Mouse (Mus musculus): ENCODE measurements around the gene Tcf20.

Gene Tcf20

DNA sequence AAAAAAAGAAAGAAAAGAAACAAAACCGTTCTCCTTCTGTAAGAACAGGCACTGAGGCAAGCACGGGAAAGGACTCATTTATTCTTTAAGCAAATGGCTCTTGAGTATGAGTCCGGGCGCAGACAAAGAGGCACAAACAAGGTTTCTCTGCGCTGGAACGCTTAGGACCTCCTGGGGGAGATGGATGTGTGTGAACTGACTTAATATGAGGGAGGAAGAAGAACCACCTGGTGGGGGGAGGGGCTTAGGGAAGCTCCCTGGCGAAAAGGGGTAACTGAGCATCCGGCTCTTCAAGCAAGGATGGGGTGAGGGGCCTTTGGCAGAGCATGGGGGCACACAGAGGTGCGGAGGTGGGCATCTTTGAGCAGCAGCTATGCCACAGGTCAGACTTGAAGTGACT, 5.2 kb upstream of the Tcf20 start:
- DNase-seq (ENCODE audit: low read depth, low spot score), result no peak

- DNase-seq (ENCODE audit: low read depth, low spot score), result no peak
Observed at GRCm38 (mm10) chr15:82992079-82992783, 4.6 kb upstream of the Tcf20 start.

GRCm38 (mm10) chr15:82989190-82989704, 1.6 kb upstream of the Tcf20 start:
- DNase-seq (ENCODE audit: low read depth, low spot score), result no peak

GRCm38 (mm10) chr15:82987014-82987731, 499 bp downstream of the Tcf20 start:
- DNase-seq (ENCODE audit: low read depth, low spot score), result no peak

- no peak for DNase-seq (ENCODE audit: low read depth, low spot score)
Observed at GRCm38 (mm10) chr15:82984574-82984973, 3.1 kb downstream of the Tcf20 start.

GRCm38 (mm10) chr15:82984097-82984496, 3.6 kb downstream of the Tcf20 start:
- DNase-seq (ENCODE audit: low read depth, low spot score), result no peak

DNA sequence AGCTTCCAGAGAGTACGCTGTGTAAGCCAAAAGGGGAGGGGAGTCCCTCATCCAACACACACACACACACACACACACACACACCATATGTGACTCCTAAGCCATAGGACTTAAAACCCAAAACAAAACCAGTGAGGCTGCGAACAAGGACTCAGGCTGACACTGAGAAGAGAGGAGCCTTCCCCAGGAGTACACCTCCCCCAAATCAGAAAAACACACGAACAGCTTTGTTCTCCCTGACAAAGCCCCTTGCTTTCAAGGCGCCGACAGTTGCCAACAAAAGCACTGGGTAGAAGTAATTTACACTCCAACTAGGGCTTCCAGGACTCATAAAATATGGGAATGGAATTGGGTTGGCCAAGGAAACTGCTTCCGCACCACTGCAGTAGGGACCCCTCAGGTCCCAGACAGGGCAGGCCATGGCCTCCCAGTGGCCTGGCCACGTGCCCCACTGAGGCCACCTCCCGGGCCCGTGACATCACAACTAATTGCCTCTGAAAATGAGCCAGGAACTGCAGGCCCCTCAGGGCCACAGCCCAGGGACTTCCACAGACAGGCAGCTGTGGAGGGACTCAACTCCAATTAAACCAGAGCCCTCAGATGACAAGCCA, 4.2 kb downstream of the Tcf20 start:
- no peak for DNase-seq (ENCODE audit: low read depth, low spot score)

GRCm38 (mm10) chr15:82982724-82983415, 4.8 kb downstream of the Tcf20 start:
- no peak for DNase-seq (ENCODE audit: low read depth, low spot score)

DNA sequence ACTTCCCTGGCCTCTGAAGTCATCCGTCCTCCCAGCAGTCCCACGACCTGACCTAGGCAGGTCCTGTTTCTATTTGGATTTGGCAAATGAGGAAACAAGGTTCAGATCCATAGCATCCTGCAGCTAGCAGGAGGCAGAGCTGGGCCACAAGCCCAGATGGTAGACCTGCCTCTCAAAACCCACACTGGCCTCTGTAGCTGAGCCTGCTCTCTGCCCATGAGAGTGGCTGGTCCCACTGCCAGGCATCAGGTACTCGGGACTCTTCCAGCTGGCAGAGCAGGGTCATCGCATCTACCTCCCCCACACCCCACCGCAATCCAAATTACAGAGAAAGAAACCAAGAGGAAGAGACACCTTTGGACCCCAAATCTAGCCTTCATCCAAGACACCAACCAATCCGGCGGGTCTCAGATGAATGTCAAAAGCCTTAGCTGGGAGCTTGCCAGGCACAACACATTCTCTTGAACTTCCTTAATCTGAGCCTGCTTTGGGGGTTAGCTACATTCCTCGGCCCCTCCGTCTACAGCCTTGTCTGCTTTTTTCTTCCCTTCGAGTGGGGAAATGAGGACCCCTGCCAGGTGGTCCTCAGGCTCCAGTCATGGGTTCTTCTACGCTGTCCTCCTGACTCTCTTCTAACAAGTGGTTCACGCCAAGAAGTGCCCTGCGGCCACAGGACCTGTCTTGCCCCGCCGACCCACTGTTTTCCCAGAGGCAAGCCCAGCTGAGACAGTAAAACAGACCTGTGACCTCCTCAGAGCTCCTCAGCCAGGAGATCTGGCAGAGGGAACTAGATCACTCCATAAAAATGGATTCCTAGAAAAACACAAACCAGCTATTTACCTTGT, 5.8 kb downstream of the Tcf20 start:
- no peak for DNase-seq (ENCODE audit: low read depth, low spot score)

GRCm38 (mm10) chr15:82979531-82979930, 8.1 kb downstream of the Tcf20 start:
- DNase-seq (ENCODE audit: low read depth, low spot score), result no peak

- no peak for DNase-seq (ENCODE audit: low read depth, low spot score)
Observed at GRCm38 (mm10) chr15:82974471-82974870, 13.2 kb downstream of the Tcf20 start.

GRCm38 (mm10) chr15:82969206-82969721, 18.4 kb downstream of the Tcf20 start:
- DNase-seq (ENCODE audit: low read depth, low spot score), result no peak

DNA sequence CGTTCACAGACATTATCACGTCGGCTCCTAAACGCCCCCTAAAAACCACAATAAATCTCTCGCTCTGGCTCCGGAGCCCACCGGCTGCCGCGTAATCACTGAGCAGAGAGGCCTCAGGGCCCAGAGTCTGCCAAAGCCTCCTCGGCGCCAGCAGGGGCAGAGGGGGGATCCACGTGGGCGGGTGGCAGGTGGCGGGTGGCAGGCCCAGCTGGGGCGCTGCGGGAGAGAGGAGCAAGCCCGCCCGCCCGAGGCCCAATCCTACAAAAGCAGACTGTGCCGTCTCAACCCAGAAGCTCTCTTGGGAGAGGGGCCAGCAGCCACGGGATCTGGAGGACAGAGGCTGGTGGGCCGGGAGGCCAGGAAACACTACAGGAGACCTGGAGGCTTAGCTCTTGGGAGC, 19.2 kb downstream of the Tcf20 start:
- no peak for DNase-seq (ENCODE audit: low read depth, low spot score)

DNA sequence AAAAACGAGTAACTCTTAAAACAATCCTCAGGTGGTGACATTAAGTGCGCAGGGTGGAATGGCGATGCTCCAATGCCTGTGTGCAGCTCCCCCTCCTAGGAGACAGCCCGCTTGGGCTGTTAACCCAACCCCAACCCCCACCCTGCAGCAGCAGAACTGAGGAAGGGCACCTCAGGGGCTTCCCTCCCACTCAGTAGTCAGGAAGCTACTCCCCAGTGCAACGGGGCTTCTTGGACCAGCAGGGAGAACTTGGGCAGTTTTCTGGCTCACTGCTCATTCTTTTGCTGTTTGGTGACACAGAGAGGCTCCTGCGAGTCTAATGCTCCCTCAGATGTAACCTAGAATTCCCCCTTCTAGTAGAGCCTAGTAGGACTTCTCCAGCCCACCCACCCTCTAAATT, 19.7 kb downstream of the Tcf20 start:
- no peak for DNase-seq (ENCODE audit: low read depth, low spot score)

GRCm38 (mm10) chr15:82964266-82964825, 23.3 kb downstream of the Tcf20 start:
- no peak for DNase-seq (ENCODE audit: low read depth, low spot score)

DNA sequence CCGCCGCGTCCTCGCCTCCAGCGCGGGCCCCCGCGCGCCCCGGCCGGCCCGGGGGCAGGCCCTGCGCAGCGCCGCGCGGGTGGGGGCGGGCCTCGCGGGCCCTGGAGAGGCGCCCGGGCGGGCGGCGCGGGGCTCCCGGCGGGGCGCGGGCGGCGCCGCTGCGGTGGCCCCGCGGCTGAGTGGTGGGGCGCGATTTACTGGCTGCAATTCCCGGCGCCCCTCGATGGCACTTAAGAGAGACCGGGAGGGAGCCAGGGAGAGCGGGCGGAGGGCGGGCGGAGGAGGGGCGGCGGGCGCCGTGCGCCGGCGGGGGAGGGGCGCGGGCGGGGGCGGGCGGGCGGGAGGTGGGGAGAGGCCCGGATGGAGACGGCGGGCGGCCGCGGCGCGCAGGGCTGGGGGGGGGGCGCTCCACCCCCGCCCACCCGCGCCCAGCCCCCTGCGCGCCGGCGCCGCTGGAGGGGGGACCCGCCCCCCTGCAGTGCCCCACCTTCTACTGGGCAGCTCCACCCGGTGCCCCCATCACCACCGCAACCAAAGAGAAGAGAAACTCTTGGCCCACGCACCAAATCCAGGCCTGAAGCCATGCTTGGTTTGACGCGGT, 24.0 kb downstream of the Tcf20 start:
- no peak for DNase-seq (ENCODE audit: low read depth, low spot score)

DNA sequence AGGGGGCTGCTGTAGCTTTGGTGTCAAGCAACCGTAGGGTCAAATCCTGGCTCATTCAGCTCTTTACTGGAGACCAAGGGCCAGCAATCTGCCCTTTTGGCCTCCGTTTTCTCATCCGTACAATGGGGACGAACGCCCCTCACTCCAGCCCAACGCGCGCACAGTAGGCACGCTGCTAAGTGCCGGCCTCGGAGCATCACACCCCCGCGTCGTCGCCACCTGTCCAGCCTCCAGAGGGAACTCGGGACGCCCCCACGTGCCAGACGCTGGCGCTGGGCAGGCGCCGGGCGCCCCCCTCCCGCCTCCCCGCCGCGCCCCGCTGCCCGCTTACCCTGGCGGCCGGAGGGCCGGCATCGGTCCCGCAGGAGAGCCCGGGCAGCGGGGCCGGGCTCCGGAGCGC, 24.6 kb downstream of the Tcf20 start:
- no peak for DNase-seq (ENCODE audit: low read depth, low spot score)

DNA sequence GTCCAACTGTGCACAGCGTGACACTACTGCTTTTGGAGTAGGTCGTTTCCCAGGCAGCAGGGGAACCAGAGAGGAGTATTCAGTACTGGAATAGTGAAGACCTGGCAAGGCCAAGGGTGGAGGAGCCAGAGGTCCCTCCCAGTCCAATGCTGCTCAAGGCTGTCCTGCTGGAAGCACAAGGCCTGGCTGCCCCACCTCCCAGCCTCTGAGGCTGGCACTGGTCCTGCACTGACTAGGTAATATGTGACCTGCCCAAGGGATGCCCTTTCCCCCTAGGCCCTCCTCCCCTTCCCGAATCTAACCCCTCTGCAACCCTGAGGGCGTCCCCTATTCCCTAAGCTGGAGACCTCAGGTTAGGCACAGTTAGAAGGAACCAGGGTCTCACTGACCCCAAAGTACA, 25.1 kb downstream of the Tcf20 start:
- no peak for DNase-seq (ENCODE audit: low read depth, low spot score)

DNA sequence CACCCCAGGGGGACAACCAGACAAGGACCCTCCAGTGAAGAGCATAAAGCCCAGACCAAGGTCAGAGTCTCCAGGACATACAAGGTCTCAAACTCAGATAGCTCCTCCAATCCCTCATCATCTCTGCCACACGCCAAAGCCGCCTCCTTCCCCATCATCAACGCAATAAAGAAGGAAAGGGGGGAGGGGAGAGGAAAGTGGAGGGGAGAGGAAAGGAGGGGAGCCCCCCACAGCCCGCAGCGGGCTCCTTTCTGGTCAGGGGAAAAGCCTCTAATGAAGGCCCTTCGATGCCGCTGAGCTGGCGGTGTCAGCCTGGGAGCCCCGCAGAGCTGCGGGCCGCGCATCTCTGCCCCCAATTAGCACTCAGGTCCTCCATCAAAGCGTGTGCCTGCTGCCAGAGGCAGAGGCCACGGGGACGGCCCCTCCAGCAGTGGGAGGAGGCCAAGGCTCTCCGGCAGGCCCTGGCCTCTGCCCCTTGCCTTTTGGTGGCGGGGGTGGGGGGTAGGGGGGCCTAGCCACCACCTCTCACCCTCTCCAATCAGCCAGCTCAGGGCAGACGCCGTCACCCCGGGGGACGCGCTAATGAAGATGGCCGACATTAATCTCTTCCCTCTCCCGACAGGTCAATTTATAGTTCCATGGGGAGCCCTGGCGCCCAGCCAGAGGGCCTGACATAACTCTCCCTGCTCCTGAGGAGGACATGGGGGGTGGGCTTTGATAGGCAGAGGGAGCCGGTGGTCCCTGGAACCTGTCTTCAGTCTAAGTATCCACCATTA, 26.7 kb downstream of the Tcf20 start:
- no peak for DNase-seq (ENCODE audit: low read depth, low spot score)

Data from c-Kit-negative CD71-positive TER-119-positive erythroid progenitor cells, embryonic 14.5 days (primary cell).